Mouse (Mus musculus): ENCODE measurements at regions not wholly inside any gene's neighbourhood (a gene's known extent, or its start where the extent isn't known, plus 50 kb on each side); places are given as distances from the start of the nearest gene placed in this dataset.

GRCm38 (mm10) chr17:79414006-79414405 lies 59.1 kb upstream of the Cdc42ep3 start:
- no peak for DNase-seq

GRCm38 (mm10) chr17:79417953-79418352 lies 63.1 kb upstream of the Cdc42ep3 start:
- DNase-seq: no peak

GRCm38 (mm10) chr17:79421618-79422017 lies 66.7 kb upstream of the Cdc42ep3 start:
- no peak for DNase-seq

- no peak for DNase-seq
Observed at GRCm38 (mm10) chr17:79439182-79439581, 84.3 kb upstream of the Cdc42ep3 start.

GRCm38 (mm10) chr17:79442507-79443115 lies 87.7 kb upstream of the Cdc42ep3 start:
- no peak for DNase-seq

GRCm38 (mm10) chr17:79447170-79447569 lies 92.3 kb upstream of the Cdc42ep3 start:
- no peak for DNase-seq

GRCm38 (mm10) chr17:79451141-79451860 lies 96.4 kb upstream of the Cdc42ep3 start:
- no peak for DNase-seq

GRCm38 (mm10) chr17:79453825-79454224 lies 98.9 kb upstream of the Cdc42ep3 start:
- no peak for DNase-seq

GRCm38 (mm10) chr17:79454526-79454925 lies 99.6 kb upstream of the Cdc42ep3 start:
- DNase-seq: no peak

- no peak for DNase-seq
Observed at GRCm38 (mm10) chr17:79455229-79455628, 100.3 kb upstream of the Cdc42ep3 start.

GRCm38 (mm10) chr17:79457636-79458035 lies 102.7 kb upstream of the Cdc42ep3 start:
- no peak for DNase-seq

- no peak for DNase-seq
Observed at GRCm38 (mm10) chr17:79461681-79462091, 106.8 kb upstream of the Cdc42ep3 start.

GRCm38 (mm10) chr17:79463074-79463694 lies 108.3 kb upstream of the Cdc42ep3 start:
- DNase-seq: no peak

- no peak for DNase-seq
Observed at GRCm38 (mm10) chr17:79465666-79466065, 110.8 kb upstream of the Cdc42ep3 start.

GRCm38 (mm10) chr17:79471639-79472038 lies 116.7 kb upstream of the Cdc42ep3 start:
- DNase-seq: no peak

GRCm38 (mm10) chr17:79472106-79472995 lies 117.5 kb upstream of the Cdc42ep3 start:
- no peak for DNase-seq

GRCm38 (mm10) chr17:79476671-79477070 lies 121.8 kb upstream of the Cdc42ep3 start:
- DNase-seq: no peak

GRCm38 (mm10) chr17:79481112-79481738 lies 126.3 kb upstream of the Cdc42ep3 start:
- DNase-seq: no peak

- no peak for DNase-seq
Observed at GRCm38 (mm10) chr17:79481936-79482335, 127.0 kb upstream of the Cdc42ep3 start.

GRCm38 (mm10) chr17:79485239-79485638 lies 126.4 kb upstream of the Rmdn2 start:
- no peak for DNase-seq

- no peak for DNase-seq
Observed at GRCm38 (mm10) chr17:79489306-79489705, 122.4 kb upstream of the Rmdn2 start.

- DNase-seq: no peak
Observed at GRCm38 (mm10) chr17:79497629-79498028, 114.0 kb upstream of the Rmdn2 start.

- no peak for DNase-seq
Observed at GRCm38 (mm10) chr17:79498321-79498720, 113.3 kb upstream of the Rmdn2 start.
